Mouse (Mus musculus) ES-E14 (cell line): Measurements from ENCODE around the gene Cherp. TPM values are rescaled to one million over a fixed set of nuclear protein-coding genes. Genes with fewer than 3 reads are reported as not detected.

Source experiments
- DNase-seq: peaks from one replicate; pipeline ENCODE4 v3.0.0-alpha.2; 2013; ENCODE audit warnings: low read depth, low spot score
- H3K27ac ChIP-seq: 2 replicates; pipeline ENCODE4 v1.5.1; 2012; ENCODE audit warnings: low read depth, mild to moderate bottlenecking, low read length, moderate library complexity, mixed read lengths; ENCODE audit not compliant: poor library complexity, insufficient read depth, severe bottlenecking
- H3K36me3 ChIP-seq: 2 replicates; pipeline ENCODE4 v1.6.1; 2012; ENCODE audit warnings: mild to moderate bottlenecking, low read length, moderate library complexity, mixed read lengths; ENCODE audit not compliant: control insufficient read depth, poor library complexity, insufficient read depth, severe bottlenecking
- H3K4me1 ChIP-seq, 2 experiments: fragments of 150-350 bp in 1 of 2; sonication (generic) in 1 of 2; 2 replicates each; pipeline ENCODE4 v1.6.1; 2012; ENCODE audit warnings: low read length in 2 of 2, mild to moderate bottlenecking in 1 of 2, mixed read lengths in 1 of 2; ENCODE audit not compliant: control insufficient read depth in 2 of 2, insufficient read depth in 2 of 2, poor library complexity in 1 of 2
- H3K4me3 ChIP-seq, 2 experiments: fragments of 150-350 bp in 1 of 2; sonication (generic) in 1 of 2; 2 replicates each; pipeline ENCODE4 v1.5.1; 2012; ENCODE audit warnings: low read length in 2 of 2, low read depth in 1 of 2, mild to moderate bottlenecking in 1 of 2, mixed read lengths in 1 of 2; ENCODE audit not compliant: insufficient read depth in 1 of 2, poor library complexity in 1 of 2, severe bottlenecking in 1 of 2
- H3K9ac ChIP-seq: 2 replicates; pipeline ENCODE4 v1.6.1; 2012; ENCODE audit warnings: low read depth, mild to moderate bottlenecking, low read length, mixed read lengths; ENCODE audit not compliant: poor library complexity, insufficient read depth, severe bottlenecking
- H3K9me3 ChIP-seq: fragments of 150-350 bp; sonication (generic); 2 replicates; pipeline ENCODE4 v1.6.1; 2012; ENCODE audit warnings: low read depth, mild to moderate bottlenecking, low read length; ENCODE audit not compliant: control insufficient read depth, insufficient read depth
- CHD2 ChIP-seq: IDR thresholded peaks from 2 replicates; pipeline ENCODE4 v1.6.1; 2014; ENCODE audit warnings: mild to moderate bottlenecking, low read depth, low read length, inconsistent platforms
- HCFC1 ChIP-seq: IDR thresholded peaks from 2 replicates; pipeline ENCODE4 v1.6.1; 2012; ENCODE audit warnings: low read length, inconsistent platforms, borderline replicate concordance; ENCODE audit not compliant: insufficient read depth
- MAFK ChIP-seq: IDR thresholded peaks from 2 replicates; pipeline ENCODE4 v1.6.1; 2014; ENCODE audit warnings: mild to moderate bottlenecking, low read depth, low read length, inconsistent platforms; ENCODE audit not compliant: insufficient read depth
- ZC3H11A ChIP-seq: IDR thresholded peaks from 2 replicates; pipeline ENCODE4 v1.6.1; 2012; ENCODE audit warnings: low read depth, mild to moderate bottlenecking, inconsistent platforms, low read length, borderline replicate concordance
- ZNF384 ChIP-seq: IDR thresholded peaks from 2 replicates; pipeline ENCODE4 v1.6.1; 2012; ENCODE audit warnings: low read depth, low read length, inconsistent platforms
- in situ Hi-C, 2 experiments: fragments of 600-800 bp; cut with MboI; formaldehyde crosslinking; loops; one replicate each; pipeline ENCODE4 v1.15.1; 2025; ENCODE audit warnings: low sequenced_read_pairs in 2 of 2, inconsistent platforms in 1 of 2; ENCODE audit not compliant: unreplicated experiment in 2 of 2
- total RNA-seq: library from RNA; depleted of rRNA; stranded (reverse); fragments of 300-350 nt; gene quantifications from 2 replicates; pipeline ENCODE4 v1.2.3, GENCODE M21; 2012

Cherp gene
- total RNA-seq, 1 experiment, result 60.5 TPM

DNA sequence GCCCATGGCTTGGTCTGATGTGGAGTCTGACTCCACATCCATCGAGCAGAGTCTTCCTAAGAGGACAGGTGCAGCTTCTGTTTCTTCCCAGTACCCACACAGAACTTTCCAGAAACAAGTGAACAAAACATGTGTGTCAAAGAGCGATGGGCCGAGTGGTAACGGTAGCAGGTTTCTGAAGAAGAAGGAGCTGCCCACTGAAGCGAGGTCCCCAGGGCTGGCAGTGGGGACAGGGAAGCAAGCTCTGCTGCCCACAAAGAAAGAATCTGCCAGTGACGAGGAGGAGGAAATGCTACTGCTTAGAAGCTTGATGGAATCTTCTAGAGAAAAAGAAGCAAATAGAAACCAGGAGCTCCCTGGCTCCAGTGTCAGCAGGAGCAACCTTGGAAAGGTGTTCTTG lies 30.0 kb downstream of the Cherp start:
- no peak overlapping the region for H3K27ac ChIP-seq
- in situ Hi-C loops, result no loop called here
- H3K9ac ChIP-seq, result no peak overlapping the region
- TF ChIP-seq ZC3H11A, result no peak
- TF ChIP-seq HCFC1, result no peak
- no peak for TF ChIP-seq CHD2
- TF ChIP-seq ZNF384, result no peak
- no peak for TF ChIP-seq MAFK
- no peak for DNase-seq
- H3K9me3 ChIP-seq, result no peaks in the 10 kb centered on the region
- peaks cover 10% of the 10 kb centered on the region for H3K36me3 ChIP-seq
- no peaks in the 10 kb centered on the region; a peak in 1 of 4 replicates for H3K4me1 ChIP-seq
- no peak overlapping the region for H3K4me3 ChIP-seq

DNA sequence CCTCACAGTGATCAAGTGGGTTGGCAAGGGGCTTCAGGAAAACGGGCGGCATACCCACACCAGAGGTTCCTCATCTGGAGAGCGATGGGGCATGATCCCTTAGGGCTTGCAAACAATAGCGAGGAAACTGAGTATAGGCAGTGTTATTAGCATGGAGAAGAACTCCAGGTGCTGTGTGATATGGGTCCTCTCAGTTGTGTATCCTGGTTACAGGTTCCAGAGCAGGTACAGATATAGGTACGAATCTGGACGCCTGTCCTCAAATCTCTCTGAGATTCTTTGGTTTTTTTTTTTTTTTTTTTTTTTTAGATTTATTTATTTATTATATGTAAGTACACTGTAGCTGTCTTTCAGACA lies 31.1 kb downstream of the Cherp start:
- H3K27ac ChIP-seq, result no peak overlapping the region
- H3K4me1 ChIP-seq, result no peaks in the 10 kb centered on the region; a peak in 1 of 4 replicates
- H3K9ac ChIP-seq, result peak overlapping the region; percentile 85
- peak overlapping the region; percentile 71 to 87 for H3K4me3 ChIP-seq
- no peaks in the 10 kb centered on the region for H3K9me3 ChIP-seq
- 0 out of 2 replicates have a peak, but pooled peaks cover 3% of the 10 kb centered on the region for H3K36me3 ChIP-seq
- TF ChIP-seq CHD2 (no peak), HCFC1 (no peak), ZC3H11A (no peak), MAFK (no peak), ZNF384 (no peak)
- no peak for DNase-seq
- in situ Hi-C loops, result no loop called here

DNA sequence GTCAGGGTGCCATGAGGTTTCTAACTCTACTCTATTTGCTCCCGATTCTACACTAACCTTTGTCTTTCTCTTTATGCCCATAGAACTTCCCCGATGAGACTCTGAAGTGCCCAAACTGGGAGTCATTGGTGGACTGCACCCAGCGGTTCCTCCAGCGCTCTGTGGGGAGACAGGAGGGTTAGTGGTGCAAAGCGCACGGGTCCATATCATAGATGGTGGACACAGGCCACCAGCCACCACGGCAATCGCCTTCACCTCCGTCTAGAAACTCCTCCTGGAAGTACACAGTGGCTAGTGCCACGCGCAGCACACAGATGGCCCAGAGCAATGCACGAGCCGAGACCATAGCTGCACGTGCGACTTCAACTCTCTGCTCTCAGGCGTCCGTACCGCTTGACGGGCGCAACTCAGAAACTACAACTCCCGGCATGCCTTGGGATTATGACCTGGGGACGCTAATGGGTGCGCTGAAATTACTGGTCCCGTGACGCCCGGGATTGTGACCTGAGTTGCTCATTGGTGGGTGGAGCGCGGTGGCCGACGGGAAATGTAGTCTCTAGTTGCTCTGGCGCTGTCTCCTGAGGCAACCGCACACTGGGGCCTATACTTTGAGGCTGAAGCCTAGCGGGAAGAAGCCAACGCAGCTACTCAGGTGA lies 31.6 kb downstream of the Cherp start, which contains the start of the genes Calr3 and 1700030K09Rik:
Calr3 (minus strand) TSS at position 533 of the 656 bp plus-strand sequence.
1700030K09Rik (plus strand) TSS at position 543 of the 656 bp plus-strand sequence.
- DNase-seq, result peak; percentile 97
- no peaks in the 10 kb centered on the region; a peak in 1 of 4 replicates for H3K4me1 ChIP-seq
- peak within 1 kb of the TSS; percentile 85 for H3K9ac ChIP-seq
- 0 out of 2 replicates have a peak, but pooled peaks cover 3% of the 10 kb centered on the region for H3K36me3 ChIP-seq
- no peaks in the 10 kb centered on the region for H3K9me3 ChIP-seq
- in situ Hi-C loops, result no loop called here
- TF ChIP-seq HCFC1 (peak; percentile 95), CHD2 (peak; percentile 69), ZNF384 (no peak), ZC3H11A (no peak), MAFK (no peak)
- H3K4me3 ChIP-seq, result peak within 1 kb of the TSS; percentile 72 to 87
- H3K27ac ChIP-seq, result no peak within 1 kb of the TSS

DNA sequence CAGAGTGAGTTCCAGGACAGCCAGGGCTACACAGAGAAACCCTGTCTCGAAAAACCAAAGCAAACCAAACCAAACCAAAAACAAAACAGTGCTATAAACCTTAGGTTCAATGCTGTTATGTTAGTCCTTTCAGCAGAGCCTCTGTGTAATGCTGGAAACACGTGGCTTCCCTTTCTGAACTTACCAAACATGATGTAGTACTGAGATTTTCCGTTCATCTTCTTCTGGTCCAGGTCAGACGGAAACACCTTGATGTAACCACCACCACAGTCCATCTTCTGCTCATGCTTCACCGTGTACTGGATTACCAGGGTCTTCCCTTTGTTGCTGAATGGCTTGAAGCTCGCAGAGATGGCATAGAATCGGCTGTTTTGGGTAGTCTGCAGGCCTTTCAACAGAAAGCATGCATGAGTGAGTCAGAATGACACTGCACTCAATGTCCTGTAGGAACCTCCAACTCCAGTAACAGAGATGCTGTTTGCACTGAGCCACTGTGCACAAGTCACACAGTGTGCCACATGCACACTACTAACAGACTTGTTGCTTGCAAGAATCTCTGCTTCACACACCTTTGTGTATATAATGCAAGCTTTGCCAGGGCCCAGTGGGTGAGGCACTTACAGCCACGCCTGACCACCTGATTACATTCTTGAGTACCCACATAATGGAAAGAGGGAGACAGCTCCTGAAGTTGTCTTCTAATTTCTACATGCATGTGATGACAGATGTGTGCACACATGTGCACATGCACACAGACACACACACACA lies 36.6 kb downstream of the Cherp start:
- peaks cover 2 to 5% of the 10 kb centered on the region in 2 experiments; a peak in 2 of 4 replicates for H3K4me1 ChIP-seq
- no peaks in the 10 kb centered on the region for H3K36me3 ChIP-seq
- no peak overlapping the region for H3K27ac ChIP-seq
- H3K9me3 ChIP-seq, result no peaks in the 10 kb centered on the region
- TF ChIP-seq HCFC1, result no peak
- TF ChIP-seq ZNF384, result no peak
- no peak for DNase-seq
- H3K9ac ChIP-seq, result no peak overlapping the region
- no peak overlapping the region for H3K4me3 ChIP-seq
- in situ Hi-C loops, result no loop called here
